Mouse (Mus musculus) megakaryocyte, embryonic 14.5 days (primary cell): Measurements from ENCODE around the gene Olfr135. TPM values are rescaled to one million over a fixed set of nuclear protein-coding genes. Genes with fewer than 3 reads are reported as not detected.

ENCODE experiments used
- H3K27me3 ChIP-seq: replicated peaks from 2 replicates; pipeline ENCODE3; 2012; ENCODE audit warnings: inconsistent platforms
- H3K36me3 ChIP-seq: replicated peaks from 2 replicates; pipeline ENCODE3; 2012; ENCODE audit warnings: low read length, inconsistent platforms, mixed read lengths
- H3K4me1 ChIP-seq: 2 replicates; pipeline ENCODE4 v1.6.1; 2012; ENCODE audit warnings: inconsistent platforms
- H3K4me3 ChIP-seq: replicated peaks from 2 replicates; pipeline ENCODE3; 2012; ENCODE audit warnings: moderate library complexity, mild to moderate bottlenecking, inconsistent platforms
- H3K9me3 ChIP-seq: 2 replicates; pipeline ENCODE4 v1.6.1; 2012; ENCODE audit warnings: inconsistent platforms
- FLI1 ChIP-seq: IDR thresholded peaks from 2 replicates; pipeline ENCODE4 v1.6.1; 2012; ENCODE audit warnings: low read length, inconsistent platforms, mixed read lengths
- GATA1 ChIP-seq: IDR thresholded peaks from 3 replicates; pipeline ENCODE4 v1.6.1; 2012; ENCODE audit warnings: mixed read lengths, low read length, inconsistent platforms, borderline replicate concordance
- polyA plus RNA-seq: library from polyadenylated mRNA; stranded (reverse); fragments of >175 nt; gene quantifications from 2 replicates; pipeline ENCODE4 v1.2.3, GENCODE M21; 2012; ENCODE audit warnings: low replicate concordance; ENCODE audit not compliant: insufficient read depth

The Olfr135 gene
- not detected in 2 replicates for polyA plus RNA-seq

- no peak within 1 kb of the TSS for H3K4me3 ChIP-seq
- 0 out of 2 replicates have a peak, but pooled peaks cover 3% of the 10 kb centered on the region for H3K9me3 ChIP-seq
- no peaks in the 10 kb centered on the region for H3K36me3 ChIP-seq
- no peaks in the 10 kb centered on the region for H3K4me1 ChIP-seq
- TF ChIP-seq FLI1 (no peak), GATA1 (no peak)
- H3K27me3 ChIP-seq: no peaks in the 10 kb centered on the region
These were observed at the start of gene Olfr135 for GRCm38 (mm10) chr17:38204035-38204434. Gene Olfr135 (plus strand): TSS chr17:38204335.

- H3K4me3 ChIP-seq: no peak within 1 kb of the TSS
- no peaks in the 10 kb centered on the region for H3K9me3 ChIP-seq
- H3K36me3 ChIP-seq: no peaks in the 10 kb centered on the region
- no peaks in the 10 kb centered on the region for H3K27me3 ChIP-seq
- TF ChIP-seq GATA1: no peak
- no peak for TF ChIP-seq FLI1
- H3K4me1 ChIP-seq: no peaks in the 10 kb centered on the region
These were observed 33.0 kb upstream of the Olfr135 start, which contains the start of gene Olfr134 for GRCm38 (mm10) chr17:38171088-38171487. Gene Olfr134 (plus strand): TSS chr17:38171388.

Other genes with a start within 250 kb of the Olfr135 start
- gene Olfr129, start 144.3 kb upstream of the Olfr135 start, polyA plus RNA-seq: not detected in 2 replicates
- not detected in 2 replicates for gene Olfr130, start 140.4 kb upstream of the Olfr135 start, polyA plus RNA-seq
- gene Olfr131, start 115.6 kb upstream of the Olfr135 start, polyA plus RNA-seq: not detected in 2 replicates
- not detected in 2 replicates for gene Olfr132, start 69.8 kb upstream of the Olfr135 start, polyA plus RNA-seq
- not detected in 2 replicates for gene Olfr133, start 59.1 kb upstream of the Olfr135 start, polyA plus RNA-seq
- not detected in 2 replicates for gene Olfr134, start 32.9 kb upstream of the Olfr135 start, polyA plus RNA-seq
- gene Olfr138, start 56.7 kb downstream of the Olfr135 start, polyA plus RNA-seq: not detected in 2 replicates
- not detected in 2 replicates for gene Olfr137, start 103.2 kb downstream of the Olfr135 start, polyA plus RNA-seq
- 2.0 TPM in 1 of 2 replicates, not detected in the other for gene Olfr136, start 125.5 kb downstream of the Olfr135 start, polyA plus RNA-seq
- not detected in 2 replicates for gene Esp36, start 215.8 kb downstream of the Olfr135 start, polyA plus RNA-seq